Mouse (Mus musculus): Measurements from ENCODE around the gene Phospho1.

DNA sequence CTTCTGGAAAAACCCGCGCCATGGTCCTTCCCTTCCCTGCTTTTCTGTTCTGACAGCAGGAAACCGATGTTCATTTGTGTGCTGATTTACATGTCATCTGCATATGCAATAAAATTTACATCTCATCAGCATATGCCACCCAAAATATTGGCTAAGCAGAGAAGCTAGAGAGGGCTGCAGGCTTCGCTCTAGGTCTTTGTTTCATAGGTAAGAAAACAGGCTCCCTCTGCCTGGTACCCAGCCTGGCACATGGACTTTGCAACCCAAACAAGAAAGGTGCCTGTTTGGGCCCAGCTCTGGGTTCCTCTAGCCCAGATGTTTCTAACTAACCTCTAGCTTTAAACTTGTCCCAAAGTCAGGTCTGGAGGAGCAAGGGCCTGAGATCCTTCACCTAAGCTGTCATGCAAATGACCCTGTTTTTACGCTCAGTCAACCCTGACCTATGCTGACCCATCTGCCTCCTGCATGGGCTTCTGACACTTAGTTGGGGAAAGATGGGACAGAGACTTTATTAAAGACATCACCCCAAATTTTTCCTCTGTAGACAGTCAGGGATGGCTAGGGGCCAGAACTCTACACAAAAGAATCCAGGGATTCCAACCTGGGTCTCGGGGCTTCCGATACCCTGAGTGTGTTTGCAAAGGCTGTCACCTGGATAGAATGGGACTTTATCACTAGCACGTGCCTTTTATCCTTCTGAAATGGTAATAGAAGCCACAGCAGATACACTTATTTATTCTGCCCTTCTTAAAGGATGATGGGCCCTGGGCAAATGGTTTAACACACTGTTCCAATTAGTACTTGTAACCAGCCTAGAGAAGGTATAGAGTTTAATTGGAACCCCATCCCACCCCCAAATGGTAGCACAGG is 14.9 kb downstream of the Phospho1 start:
- TF ChIP-seq CTCF (conservative IDR thresholded peaks at IDR 0.05; ENCODE audit: low read length): no peak
- TF ChIP-seq NANOG (IDR thresholded peaks at IDR 0.05; ENCODE audit: borderline replicate concordance, low read length): no peak
- no peak for TF ChIP-seq POU5F1 (IDR thresholded peaks at IDR 0.05; ENCODE audit: borderline replicate concordance, low read length)

Data from E14TG2a.4 (cell line).